Mouse (Mus musculus) stomach, postnatal 0 days (tissue): ENCODE results near the gene Fabp2. TPM values are rescaled to one million over a fixed set of nuclear protein-coding genes. Genes with fewer than 3 reads are reported as not detected.

Source experiments
- ATAC-seq: fragments of 200-750 bp; cut with Nextera tagmentation; 2 replicates; pipeline ENCODE4 v1.8.0; 2017; ENCODE audit not compliant: low FRiP score, low TSS enrichment
- DNase-seq: peaks from one replicate; pipeline ENCODE4 v3.0.0-alpha.2; 2016; ENCODE audit warnings: low spot score
- H3K27ac ChIP-seq: fragments of 300-500 bp; sonication (generic); replicated peaks from 2 replicates; pipeline ENCODE4 v1.5.1; 2014; ENCODE audit warnings: mild to moderate bottlenecking, control low read depth
- H3K27me3 ChIP-seq: fragments of 300-500 bp; sonication (generic); 2 replicates; pipeline ENCODE4 v1.6.1; 2014; ENCODE audit warnings: low read length; ENCODE audit not compliant: control insufficient read depth, insufficient read depth
- H3K36me3 ChIP-seq: fragments of 300-500 bp; sonication (generic); 2 replicates; pipeline ENCODE4 v1.6.1; 2014; ENCODE audit warnings: low read length, mixed read lengths; ENCODE audit not compliant: control insufficient read depth, insufficient read depth
- H3K4me1 ChIP-seq: fragments of 300-500 bp; sonication (generic); replicated peaks from 2 replicates; pipeline ENCODE4 v1.6.1; 2014; ENCODE audit warnings: antibody characterized with exemption; ENCODE audit not compliant: control insufficient read depth, insufficient read depth
- H3K4me2 ChIP-seq: fragments of 300-500 bp; sonication (generic); replicated peaks from 2 replicates; pipeline ENCODE4 v1.6.1; 2014; ENCODE audit warnings: low read depth, mild to moderate bottlenecking, control low read depth, moderate library complexity
- H3K4me3 ChIP-seq: fragments of 300-500 bp; sonication (generic); 2 replicates; pipeline ENCODE4 v1.5.1; 2014; ENCODE audit warnings: low read depth, low read length, control low read depth
- H3K9ac ChIP-seq: fragments of 300-500 bp; sonication (generic); 2 replicates; pipeline ENCODE4 v1.6.1; 2014; ENCODE audit warnings: mild to moderate bottlenecking, low read length, control low read depth, mixed read lengths
- H3K9me3 ChIP-seq: fragments of 300-500 bp; sonication (generic); 2 replicates; pipeline ENCODE4 v1.6.1; 2016; ENCODE audit warnings: low read length; ENCODE audit not compliant: control insufficient read depth
- CTCF ChIP-seq: IDR thresholded peaks from 2 replicates; pipeline ENCODE4 v1.5.1; 2016; ENCODE audit warnings: antibody characterized with exemption, low read depth, mild to moderate bottlenecking, moderate library complexity
- EP300 ChIP-seq: optimal IDR thresholded peaks from 2 replicates; pipeline ENCODE3; 2016; ENCODE audit warnings: antibody characterized with exemption
- WGBS: fragments of 180-500 bp; shearing (Covaris S2); extraction: QIAGEN DNeasy Blood & Tissue Kit; methylation state at CpG from one replicate; pipeline ENCODE4 v1.1.7; 2014; 5-methylcytosine and 5-hydroxymethylcytosine counted together
- polyA plus RNA-seq: library from polyadenylated mRNA; unstranded; fragments of >200 nt; fragmentation: Nextera tagmentation; extraction: Ambion mirVana; gene quantifications from 2 replicates; pipeline ENCODE4 v1.2.1, GENCODE M21; 2015

Gene Fabp2
- polyA plus RNA-seq, 1 experiment from 2014 or later: 21.5 TPM

- Histone ChIP-seq H3K9me3 (no peaks in the 10 kb centered on the region), H3K4me3 (no peak overlapping the region), H3K36me3 (no peaks in the 10 kb centered on the region), H3K27me3 (no peaks in the 10 kb centered on the region), H3K4me1 (no peaks in the 10 kb centered on the region), H3K9ac (no peak overlapping the region), H3K4me2 (no peak overlapping the region), H3K27ac (peak overlapping the region; percentile 89)
- no peak for DNase-seq
- 49% methylated on average over 4 of the region's 4 CpGs for WGBS
- TF ChIP-seq EP300 (no peak), CTCF (no peak)
- peak; percentile 82 for ATAC-seq
Measured at GRCm38 (mm10) chr3:122887505-122888301, 7.2 kb upstream of the Fabp2 start.

- no peak overlapping the region for H3K4me3 ChIP-seq
- H3K27me3 ChIP-seq: no peaks in the 10 kb centered on the region
- H3K9ac ChIP-seq: no peak overlapping the region
- ATAC-seq (peak; percentile 94), DNase-seq (peak; percentile 76)
- H3K27ac ChIP-seq: peak overlapping the region; percentile 89
- H3K4me1 ChIP-seq: no peaks in the 10 kb centered on the region
- no peaks in the 10 kb centered on the region for H3K9me3 ChIP-seq
- WGBS: 48% methylated on average over 5 of the region's 5 CpGs
- TF ChIP-seq CTCF (no peak), EP300 (peak; percentile 35)
- no peak overlapping the region for H3K4me2 ChIP-seq
- no peaks in the 10 kb centered on the region for H3K36me3 ChIP-seq
Measured at GRCm38 (mm10) chr3:122888371-122888819, 6.5 kb upstream of the Fabp2 start.

GRCm38 (mm10) chr3:122895189-122895731, 388 bp downstream of the Fabp2 start:
- no peaks in the 10 kb centered on the region for H3K9me3 ChIP-seq
- no peak overlapping the region for H3K9ac ChIP-seq
- H3K4me1 ChIP-seq: no peaks in the 10 kb centered on the region
- no peaks in the 10 kb centered on the region for H3K36me3 ChIP-seq
- H3K4me2 ChIP-seq: no peak overlapping the region
- DNase-seq (no peak), ATAC-seq (0 out of 2 replicates have a peak, but pooled peaks have one; percentile 24)
- WGBS: 69% methylated on average over 11 of the region's 11 CpGs
- H3K27me3 ChIP-seq: no peaks in the 10 kb centered on the region
- no peak for TF ChIP-seq EP300
- no peak for TF ChIP-seq CTCF
- H3K4me3 ChIP-seq: no peak overlapping the region
- H3K27ac ChIP-seq: no peak overlapping the region

- H3K27me3 ChIP-seq: no peaks in the 10 kb centered on the region
- H3K27ac ChIP-seq: no peak overlapping the region
- 53% methylated on average over 6 of the region's 6 CpGs for WGBS
- DNase-seq (no peak), ATAC-seq (peak; percentile 49; the same call in 1 of the 2 replicates)
- H3K9me3 ChIP-seq: no peaks in the 10 kb centered on the region
- H3K36me3 ChIP-seq: no peaks in the 10 kb centered on the region
- no peak for TF ChIP-seq CTCF
- no peak overlapping the region for H3K4me3 ChIP-seq
- H3K4me1 ChIP-seq: no peaks in the 10 kb centered on the region
- no peak overlapping the region for H3K4me2 ChIP-seq
- no peak overlapping the region for H3K9ac ChIP-seq
Measured at GRCm38 (mm10) chr3:122898254-122898653, 3.4 kb downstream of the Fabp2 start.

GRCm38 (mm10) chr3:122903746-122904433, 9.0 kb downstream of the Fabp2 start:
- TF ChIP-seq CTCF: peak; percentile 96
- TF ChIP-seq EP300: no peak
- no peak overlapping the region for H3K9ac ChIP-seq
- H3K4me3 ChIP-seq: no peak overlapping the region
- H3K4me2 ChIP-seq: no peak overlapping the region
- H3K27ac ChIP-seq: no peak overlapping the region
- no peaks in the 10 kb centered on the region for H3K9me3 ChIP-seq
- H3K36me3 ChIP-seq: no peaks in the 10 kb centered on the region
- H3K4me1 ChIP-seq: no peaks in the 10 kb centered on the region
- ATAC-seq (peak; percentile 67), DNase-seq (peak; percentile 71)
- 35% methylated on average over 12 of the region's 12 CpGs for WGBS
- no peaks in the 10 kb centered on the region for H3K27me3 ChIP-seq
